Mouse (Mus musculus) thymus, adult 2 months (tissue): ENCODE data around the gene Ugt2b36. TPM values are rescaled to one million over a fixed set of nuclear protein-coding genes. Genes with fewer than 3 reads are reported as not detected.

Experiments used
- DNase-seq: peaks from one replicate; pipeline ENCODE4 v3.0.0; 2021
- H3K27ac ChIP-seq: fragments of 200-500 bp; 2 replicates; pipeline ENCODE4 v1.5.1; 2012; ENCODE audit warnings: low read length, control low read depth; ENCODE audit not compliant: control insufficient read depth, insufficient read depth
- H3K27me3 ChIP-seq: fragments of 200-500 bp; 2 replicates; pipeline ENCODE4 v1.6.1; 2012; ENCODE audit warnings: mild to moderate bottlenecking, low read length, moderate library complexity, mixed read lengths; ENCODE audit not compliant: control insufficient read depth, insufficient read depth
- H3K36me3 ChIP-seq: fragments of 200-500 bp; 2 replicates; pipeline ENCODE4 v1.6.1; 2012; ENCODE audit warnings: mild to moderate bottlenecking, low read length, moderate library complexity; ENCODE audit not compliant: control insufficient read depth, insufficient read depth
- H3K4me1 ChIP-seq: fragments of 200-500 bp; replicated peaks from 2 replicates; pipeline ENCODE4 v1.6.1; 2012; ENCODE audit warnings: low read length; ENCODE audit not compliant: control insufficient read depth, insufficient read depth
- H3K4me3 ChIP-seq: fragments of 200-500 bp; 2 replicates; pipeline ENCODE4 v1.5.1; 2012; ENCODE audit warnings: mild to moderate bottlenecking, low read length, control low read depth, moderate library complexity; ENCODE audit not compliant: control insufficient read depth, insufficient read depth
- CTCF ChIP-seq: fragments of 200-500 bp; IDR thresholded peaks from 2 replicates; pipeline ENCODE4 v1.5.1; 2012; ENCODE audit warnings: mild to moderate bottlenecking, control low read depth, low read length, moderate library complexity, borderline replicate concordance; ENCODE audit not compliant: control insufficient read depth, poor library complexity, insufficient read depth; ENCODE audit errors: extremely low read depth
- POLR2A ChIP-seq: fragments of 200-500 bp; IDR thresholded peaks from 2 replicates; pipeline ENCODE4 v1.6.1; 2012; ENCODE audit warnings: mild to moderate bottlenecking, low read length, control low read depth, moderate library complexity; ENCODE audit not compliant: control insufficient read depth, poor library complexity, insufficient read depth; ENCODE audit errors: extremely low read depth
- WGBS: fragments of 180-500 bp; shearing (Covaris S2); methylation state at CpG from one replicate; pipeline ENCODE4 v1.1.7; 2018; 5-methylcytosine and 5-hydroxymethylcytosine counted together
- polyA plus RNA-seq: library from polyadenylated mRNA; depleted of rRNA; stranded (reverse); fragments of >200 nt; gene quantifications from 2 replicates; pipeline ENCODE4 v1.2.3, GENCODE M21; 2012; rRNA removed

Ugt2b36 gene
- polyA plus RNA-seq, 1 experiment: not detected

DNA sequence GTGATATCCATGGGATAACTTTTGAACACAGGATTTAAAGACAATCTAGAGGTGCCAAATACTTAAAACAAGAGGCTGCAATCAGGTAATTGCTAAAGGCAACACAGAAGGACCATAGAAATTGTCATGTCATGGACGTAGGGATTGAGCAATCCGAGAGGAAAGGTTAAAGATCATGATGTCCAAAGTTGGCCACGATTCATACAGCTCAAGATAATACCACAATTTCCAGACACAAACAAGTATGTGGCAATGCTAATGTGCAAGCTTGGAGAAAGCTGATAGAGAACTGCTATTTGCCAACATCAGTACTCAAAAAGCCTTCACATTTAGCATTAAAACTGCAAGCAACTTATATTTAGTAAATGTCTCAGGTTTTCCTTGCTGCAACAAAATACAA, 65.0 kb downstream of the Ugt2b36 start:
- no peak overlapping the region for H3K4me3 ChIP-seq
- 91% methylated on average over 3 of the region's 3 CpGs for WGBS
- H3K27me3 ChIP-seq: no peaks in the 10 kb centered on the region
- no peaks in the 10 kb centered on the region for H3K36me3 ChIP-seq
- no peaks in the 10 kb centered on the region for H3K4me1 ChIP-seq
- no peak overlapping the region for H3K27ac ChIP-seq
- no peak for TF ChIP-seq CTCF
- no peak for TF ChIP-seq POLR2A
- DNase-seq: no peak

Other genes starting within 250 kb of the Ugt2b36 start
- gene Ugt2b34, start 185.6 kb downstream of the Ugt2b36 start, polyA plus RNA-seq: 0.09 and 0.38 TPM in 2 replicates
- gene Ugt2b1, start 166.0 kb downstream of the Ugt2b36 start, polyA plus RNA-seq: 0.14 TPM in 1 of 2 replicates, not detected in the other
- gene Ugt2b35, start 91.7 kb downstream of the Ugt2b36 start, polyA plus RNA-seq: 0.04 TPM in 1 of 2 replicates, not detected in the other
- 0.20 TPM in 1 of 2 replicates, not detected in the other for gene Ugt2b5, start 47.8 kb upstream of the Ugt2b36 start, polyA plus RNA-seq
- gene Ugt2b37, start 162.2 kb upstream of the Ugt2b36 start, polyA plus RNA-seq: not detected in 2 replicates
- 0.10 TPM in 1 of 2 replicates, not detected in the other for gene Ugt2a3, start 244.6 kb upstream of the Ugt2b36 start, polyA plus RNA-seq